Mouse (Mus musculus) MEL (cell line): ENCODE data around the gene 5730455P16Rik.

ENCODE experiments used
- CHD2 ChIP-seq: IDR thresholded peaks from 2 replicates; pipeline ENCODE4 v1.6.1; 2011; ENCODE audit warnings: low read length, improper control_type of control experiment
- CTCF ChIP-seq, 3 experiments: IDR thresholded peaks in 2 of 3; conservative IDR thresholded peaks in 1 of 3; 2 replicates each; pipeline ENCODE4 v1.5.1; 2011 to 2012; ENCODE audit warnings: low read length in 3 of 3, low read depth in 2 of 3, mild to moderate bottlenecking in 2 of 3, improper control_type of control experiment in 1 of 3, inconsistent platforms in 1 of 3, mixed read lengths in 1 of 3, moderate library complexity in 1 of 3; ENCODE audit not compliant: control insufficient read depth in 1 of 3, insufficient read depth in 1 of 3, poor library complexity in 1 of 3, severe bottlenecking in 1 of 3
- ELF1 ChIP-seq: IDR thresholded peaks from 2 replicates; pipeline ENCODE4 v1.6.1; 2014; ENCODE audit warnings: low read depth, mild to moderate bottlenecking, inconsistent platforms, low read length, improper control_type of control experiment, moderate library complexity
- EP300 ChIP-seq, 2 experiments: IDR thresholded peaks; 2 replicates each; pipeline ENCODE4 v1.6.1; 2011; ENCODE audit warnings: improper control_type of control experiment in 2 of 2, low read length in 2 of 2, low read depth in 1 of 2, mild to moderate bottlenecking in 1 of 2
- KAT2A ChIP-seq: conservative IDR thresholded peaks from 2 replicates; pipeline ENCODE4 v1.6.1; 2012; ENCODE audit warnings: low read depth, low read length, improper control_type of control experiment, inconsistent platforms
- MAFK ChIP-seq: IDR thresholded peaks from 2 replicates; pipeline ENCODE4 v1.6.1; 2011; ENCODE audit warnings: low read depth, mild to moderate bottlenecking, low read length, improper control_type of control experiment, borderline replicate concordance
- POLR2A ChIP-seq, 2 experiments: IDR thresholded peaks; 2 replicates each; pipeline ENCODE4 v1.6.1; 2011 to 2012; ENCODE audit warnings: low read length in 2 of 2, mild to moderate bottlenecking in 2 of 2, control low read depth in 1 of 2, improper control_type of control experiment in 1 of 2, low read depth in 1 of 2, moderate library complexity in 1 of 2; ENCODE audit not compliant: control insufficient read depth in 1 of 2, insufficient read depth in 1 of 2, poor library complexity in 1 of 2
- SMC3 ChIP-seq: IDR thresholded peaks from 2 replicates; pipeline ENCODE4 v1.6.1; 2011; ENCODE audit warnings: low read depth, low read length, improper control_type of control experiment
- ZC3H11A ChIP-seq: IDR thresholded peaks from 2 replicates; pipeline ENCODE4 v1.6.1; 2012; ENCODE audit warnings: low read depth, mild to moderate bottlenecking, inconsistent platforms, low read length, improper control_type of control experiment

- no peak for TF ChIP-seq CTCF (IDR thresholded peaks at IDR 0.05 in 2 of 3, conservative IDR thresholded peaks at IDR 0.05 in 1 of 3; ENCODE audit: control insufficient read depth in 1 of 3, insufficient read depth in 1 of 3, low read depth in 2 of 3, low read length in 3 of 3, poor library complexity in 1 of 3, severe bottlenecking in 1 of 3)
- no peak for TF ChIP-seq POLR2A (IDR thresholded peaks at IDR 0.05; ENCODE audit: control insufficient read depth in 1 of 2, insufficient read depth in 1 of 2, low read depth in 1 of 2, low read length in 2 of 2, poor library complexity in 1 of 2)
- TF ChIP-seq KAT2A: no peak
- no peak for TF ChIP-seq CHD2
- TF ChIP-seq ELF1: no peak
- no peak for TF ChIP-seq ZC3H11A
- no peak for TF ChIP-seq SMC3
- TF ChIP-seq MAFK: no peak
- TF ChIP-seq EP300 (IDR thresholded peaks at IDR 0.05; ENCODE audit: low read depth in 1 of 2, low read length in 2 of 2): no peak
These were observed 66.6 kb downstream of the 5730455P16Rik start for GRCm38 (mm10) chr11:80311271-80311670.
